Mouse (Mus musculus) neural tube, embryonic 11.5 days (tissue): ENCODE results near the gene Spata31d1b. TPM values are rescaled to one million over a fixed set of nuclear protein-coding genes. Genes with fewer than 3 reads are reported as not detected.
A peak's percentile ranks its signal among the peaks of the same experiment; 100 is the strongest.

Experiments
- ATAC-seq: fragments of 200-750 bp; cut with Nextera tagmentation; 2 replicates; pipeline ENCODE4 v1.8.0; 2017; ENCODE audit warnings: moderate number of reproducible peaks, mild to moderate bottlenecking, moderate TSS enrichment, moderate library complexity; ENCODE audit not compliant: insufficient read depth, low FRiP score, low TSS enrichment
- DNase-seq: peaks from one replicate; pipeline ENCODE4 v3.0.0-alpha.2; 2015; ENCODE audit warnings: low spot score
- H3K27ac ChIP-seq: fragments of 300-500 bp; sonication (generic); 2 replicates; pipeline ENCODE4 v1.5.1; 2014; ENCODE audit warnings: low read depth, mild to moderate bottlenecking, low read length
- H3K27me3 ChIP-seq: fragments of 300-500 bp; sonication (generic); 2 replicates; pipeline ENCODE4 v1.6.1; 2014; ENCODE audit warnings: mild to moderate bottlenecking, low read length, mixed read lengths; ENCODE audit not compliant: control insufficient read depth, insufficient read depth
- H3K36me3 ChIP-seq: fragments of 300-500 bp; sonication (generic); 2 replicates; pipeline ENCODE4 v1.6.1; 2014; ENCODE audit warnings: mild to moderate bottlenecking, low read length, moderate library complexity, mixed read lengths; ENCODE audit not compliant: control insufficient read depth, insufficient read depth
- H3K4me1 ChIP-seq: fragments of 300-500 bp; sonication (generic); 2 replicates; pipeline ENCODE4 v1.6.1; 2014; ENCODE audit warnings: low read length, mixed read lengths; ENCODE audit not compliant: control insufficient read depth, insufficient read depth
- H3K4me2 ChIP-seq: fragments of 300-500 bp; sonication (generic); 2 replicates; pipeline ENCODE4 v1.6.1; 2014; ENCODE audit warnings: low read depth, mild to moderate bottlenecking, moderate library complexity
- H3K4me3 ChIP-seq: fragments of 300-500 bp; sonication (generic); 2 replicates; pipeline ENCODE4 v1.5.1; 2014; ENCODE audit warnings: low read depth, low read length
- H3K9ac ChIP-seq: fragments of 300-500 bp; sonication (generic); 2 replicates; pipeline ENCODE4 v1.6.1; 2014; ENCODE audit warnings: mild to moderate bottlenecking, low read length
- H3K9me3 ChIP-seq: fragments of 300-500 bp; sonication (generic); 2 replicates; pipeline ENCODE4 v1.6.1; 2016; ENCODE audit warnings: low read length; ENCODE audit not compliant: control insufficient read depth
- WGBS: fragments of 180-500 bp; shearing (Covaris S2); extraction: QIAGEN DNeasy Blood & Tissue Kit; methylation state at CpG from one replicate; pipeline ENCODE4 v1.1.7; 2014; 5-methylcytosine and 5-hydroxymethylcytosine counted together
- polyA plus RNA-seq: library from polyadenylated mRNA; unstranded; fragments of >200 nt; fragmentation: Nextera tagmentation; extraction: Ambion mirVana; gene quantifications from 2 replicates; pipeline ENCODE4 v1.2.1, GENCODE M21; 2014

Spata31d1b gene
- polyA plus RNA-seq, 1 experiment from 2014 or later = not detected

- no peak for ATAC-seq
- Histone ChIP-seq H3K36me3 (no peaks in the 10 kb centered on the region), H3K4me1 (no peaks in the 10 kb centered on the region), H3K4me3 (no peak overlapping the region), H3K9ac (no peak overlapping the region), H3K27ac (no peak overlapping the region), H3K27me3 (no peaks in the 10 kb centered on the region), H3K4me2 (no peak overlapping the region), H3K9me3 (no peaks in the 10 kb centered on the region)
- WGBS = 86% methylated on average over 6 of the region's 6 CpGs
- DNase-seq = no peak
Observed at GRCm38 (mm10) chr13:59745462-59745861, 33.4 kb downstream of the Spata31d1b start.

GRCm38 (mm10) chr13:59746164-59746563 is 34.1 kb downstream of the Spata31d1b start:
- no peak overlapping the region for H3K4me3 ChIP-seq
- no peak overlapping the region for H3K9ac ChIP-seq
- WGBS = 81% methylated on average over 5 of the region's 6 CpGs
- ATAC-seq (no peak), DNase-seq (no peak)
- H3K36me3 ChIP-seq = no peaks in the 10 kb centered on the region
- no peaks in the 10 kb centered on the region for H3K4me1 ChIP-seq
- H3K9me3 ChIP-seq = no peaks in the 10 kb centered on the region
- no peaks in the 10 kb centered on the region for H3K27me3 ChIP-seq
- H3K27ac ChIP-seq = no peak overlapping the region
- no peak overlapping the region for H3K4me2 ChIP-seq

GRCm38 (mm10) chr13:59746711-59747110 is 34.6 kb downstream of the Spata31d1b start, which contains the start of gene 1700014D04Rik:
1700014D04Rik (minus strand) TSS chr13:59746752.
- no peak within 1 kb of the TSS for H3K4me2 ChIP-seq
- H3K27me3 ChIP-seq = no peaks in the 10 kb centered on the region
- no peaks in the 10 kb centered on the region for H3K4me1 ChIP-seq
- DNase-seq = no peak
- H3K9me3 ChIP-seq = no peaks in the 10 kb centered on the region
- no peak within 1 kb of the TSS for H3K4me3 ChIP-seq
- H3K36me3 ChIP-seq = no peaks in the 10 kb centered on the region
- WGBS = 90% methylated on average over 9 of the region's 9 CpGs
- ATAC-seq = no peak
- no peak within 1 kb of the TSS for H3K9ac ChIP-seq
- H3K27ac ChIP-seq = no peak within 1 kb of the TSS

- Histone ChIP-seq H3K4me3 (no peak overlapping the region), H3K27me3 (no peaks in the 10 kb centered on the region), H3K4me1 (no peaks in the 10 kb centered on the region), H3K9me3 (no peaks in the 10 kb centered on the region), H3K36me3 (peaks cover 3% of the 10 kb centered on the region; the same call in 1 of the 2 replicates), H3K9ac (no peak overlapping the region), H3K27ac (no peak overlapping the region), H3K4me2 (no peak overlapping the region)
- DNase-seq (no peak), ATAC-seq (no peak)
- 85% methylated on average over 12 of the region's 12 CpGs for WGBS
Observed at GRCm38 (mm10) chr13:59750310-59750709, 38.2 kb downstream of the Spata31d1b start.

- H3K27ac ChIP-seq = no peak overlapping the region
- WGBS = 94% methylated on average over 7 of the region's 7 CpGs
Observed at GRCm38 (mm10) chr13:59756906-59757305, 44.8 kb downstream of the Spata31d1b start.

GRCm38 (mm10) chr13:59762791-59763190 is 50.7 kb downstream of the Spata31d1b start:
- Histone ChIP-seq H3K4me3 (no peak overlapping the region), H3K27ac (no peak overlapping the region), H3K9ac (no peak overlapping the region), H3K9me3 (no peaks in the 10 kb centered on the region), H3K4me1 (peaks cover 15% of the 10 kb centered on the region; the same call in 1 of the 2 replicates), H3K27me3 (no peaks in the 10 kb centered on the region), H3K36me3 (peaks cover 5% of the 10 kb centered on the region), H3K4me2 (no peak overlapping the region)
- ATAC-seq (no peak), DNase-seq (no peak)
- 95% methylated on average over 7 of the region's 7 CpGs for WGBS

More at GRCm38 (mm10) chr13:59756906-59757305, 44.8 kb downstream of the Spata31d1b start:
- Histone ChIP-seq H3K4me1 (no peaks in the 10 kb centered on the region), H3K27me3 (no peaks in the 10 kb centered on the region), H3K4me3 (no peak overlapping the region), H3K36me3 (peaks cover 7% of the 10 kb centered on the region), H3K9ac (no peak overlapping the region), H3K9me3 (no peaks in the 10 kb centered on the region), H3K4me2 (no peak overlapping the region)
- ATAC-seq (no peak), DNase-seq (no peak)

- no peak for ATAC-seq
Observed at GRCm38 (mm10) chr13:59766786-59767515, 54.9 kb downstream of the Spata31d1b start.

GRCm38 (mm10) chr13:59768531-59768930 is 56.4 kb downstream of the Spata31d1b start:
- Histone ChIP-seq H3K27me3 (no peaks in the 10 kb centered on the region), H3K4me2 (peak overlapping the region; percentile 78), H3K9me3 (no peaks in the 10 kb centered on the region), H3K36me3 (no peaks in the 10 kb centered on the region), H3K27ac (no peak overlapping the region), H3K9ac (peak overlapping the region; percentile 23; the same call in 1 of the 2 replicates), H3K4me3 (peak overlapping the region; percentile 82), H3K4me1 (peaks cover 21% of the 10 kb centered on the region)
- ATAC-seq (no peak), DNase-seq (no peak)
- WGBS = 50% methylated on average over 13 of the region's 13 CpGs

More at GRCm38 (mm10) chr13:59766786-59767515, 54.9 kb downstream of the Spata31d1b start:
- Histone ChIP-seq H3K36me3 (peaks cover 3% of the 10 kb centered on the region; the same call in 1 of the 2 replicates), H3K9me3 (no peaks in the 10 kb centered on the region), H3K27me3 (no peaks in the 10 kb centered on the region), H3K4me3 (no peak overlapping the region), H3K4me2 (no peak overlapping the region), H3K27ac (no peak overlapping the region), H3K9ac (no peak overlapping the region), H3K4me1 (peaks cover 21% of the 10 kb centered on the region)
- DNase-seq = no peak
- WGBS = 75% methylated on average over 11 of the region's 11 CpGs
